Mouse (Mus musculus) small intestine, adult 2 months (tissue): Measurements from ENCODE around the gene Ctcfl. TPM values are rescaled to one million over a fixed set of nuclear protein-coding genes. Genes with fewer than 3 reads are reported as not detected.

Source experiments
- H3K27ac ChIP-seq: fragments of 200-500 bp; 2 replicates; pipeline ENCODE4 v1.5.1; 2012; ENCODE audit warnings: low read depth, low read length, control low read depth, inconsistent platforms; ENCODE audit not compliant: insufficient read depth
- H3K27me3 ChIP-seq: fragments of 200-500 bp; 2 replicates; pipeline ENCODE4 v1.6.1; 2012; ENCODE audit warnings: mild to moderate bottlenecking, moderate library complexity, low read length, inconsistent platforms; ENCODE audit not compliant: control insufficient read depth, insufficient read depth
- H3K36me3 ChIP-seq: fragments of 200-500 bp; 2 replicates; pipeline ENCODE4 v1.6.1; 2012; ENCODE audit warnings: mild to moderate bottlenecking, low read length, control low read depth, inconsistent platforms; ENCODE audit not compliant: control insufficient read depth, insufficient read depth
- H3K4me1 ChIP-seq: fragments of 200-500 bp; 2 replicates; pipeline ENCODE4 v1.6.1; 2012; ENCODE audit warnings: low read length, inconsistent platforms, mixed read lengths; ENCODE audit not compliant: control insufficient read depth, insufficient read depth, insufficient read length
- H3K4me3 ChIP-seq: fragments of 200-500 bp; 2 replicates; pipeline ENCODE4 v1.5.1; 2012; ENCODE audit warnings: low read depth, mild to moderate bottlenecking, control low read depth, inconsistent platforms, low read length, moderate library complexity
- CTCF ChIP-seq: fragments of 200-500 bp; IDR thresholded peaks from 2 replicates; pipeline ENCODE4 v1.5.1; 2012; ENCODE audit warnings: low read depth, mild to moderate bottlenecking, control low read depth, inconsistent platforms, low read length, moderate library complexity, mixed read lengths; ENCODE audit not compliant: insufficient replicate concordance, insufficient read length; ENCODE audit errors: extremely low read depth
- POLR2A ChIP-seq: fragments of 200-500 bp; IDR thresholded peaks from 2 replicates; pipeline ENCODE4 v1.6.1; 2012; ENCODE audit warnings: low read depth, mild to moderate bottlenecking, control low read depth, inconsistent platforms, low read length, moderate library complexity
- WGBS: fragments of 180-500 bp; shearing (Covaris S2); methylation state at CpG from one replicate; pipeline ENCODE4 v1.1.7; 2018; 5-methylcytosine and 5-hydroxymethylcytosine counted together
- polyA plus RNA-seq: library from polyadenylated mRNA; depleted of rRNA; stranded (reverse); fragments of >200 nt; gene quantifications from 2 replicates; pipeline ENCODE4 v1.2.3, GENCODE M21; 2012

The Ctcfl gene
- polyA plus RNA-seq, 1 experiment: 0.05 TPM

DNA sequence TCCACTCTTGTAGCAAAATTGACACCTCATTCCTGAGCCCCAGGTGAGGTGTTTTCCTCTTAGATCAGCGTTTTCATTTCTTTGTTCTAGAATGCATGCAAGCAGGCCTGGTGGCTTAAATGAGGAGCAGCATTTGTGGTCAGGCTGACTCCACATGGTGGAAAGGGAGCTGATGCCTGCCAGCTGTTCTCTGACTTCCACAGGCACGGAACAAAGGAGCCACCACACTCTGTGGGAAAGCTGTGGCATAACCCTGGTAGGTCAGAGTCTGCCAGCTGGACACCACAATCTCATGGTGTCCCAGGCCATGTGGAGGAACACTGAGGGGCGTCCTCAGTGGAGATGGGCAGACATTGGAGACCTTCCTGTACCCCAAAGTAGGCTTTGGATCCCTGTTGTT is 26.5 kb upstream of the Ctcfl start:
- H3K27me3 ChIP-seq: no peaks in the 10 kb centered on the region
- H3K36me3 ChIP-seq: no peaks in the 10 kb centered on the region
- TF ChIP-seq POLR2A: no peak
- no peak for TF ChIP-seq CTCF
- H3K27ac ChIP-seq: no peak overlapping the region
- peaks cover 7% of the 10 kb centered on the region; the same call in 1 of the 2 replicates for H3K4me1 ChIP-seq
- no peak overlapping the region for H3K4me3 ChIP-seq
- 65% methylated on average over 3 of the region's 3 CpGs for WGBS

DNA sequence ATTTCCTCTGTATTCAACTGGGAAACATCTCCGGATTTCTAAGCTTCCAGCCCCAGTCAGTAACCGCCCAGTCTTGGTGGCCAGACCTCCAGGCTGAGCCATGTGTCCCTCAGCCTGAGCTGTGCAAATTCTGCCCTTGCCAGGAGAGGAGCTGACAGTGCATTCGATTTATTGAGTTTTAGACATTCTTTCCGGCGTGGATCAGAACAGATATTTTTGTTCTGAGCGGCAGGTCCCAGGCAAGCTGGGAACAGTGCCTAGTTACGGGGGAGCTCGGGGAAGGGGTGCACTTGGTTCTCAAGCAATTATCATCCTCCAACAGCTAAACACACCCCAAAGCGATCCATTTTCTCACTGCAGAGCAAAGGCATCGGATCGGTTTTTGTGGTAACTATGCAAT is 24.3 kb upstream of the Ctcfl start:
- no peaks in the 10 kb centered on the region for H3K27me3 ChIP-seq
- H3K4me3 ChIP-seq: no peak overlapping the region
- H3K4me1 ChIP-seq: peaks cover 10% of the 10 kb centered on the region; the same call in 1 of the 2 replicates
- H3K36me3 ChIP-seq: no peaks in the 10 kb centered on the region
- no peak overlapping the region for H3K27ac ChIP-seq
- no peak for TF ChIP-seq CTCF
- no peak for TF ChIP-seq POLR2A
- WGBS: 73% methylated on average over 11 of the region's 11 CpGs

DNA sequence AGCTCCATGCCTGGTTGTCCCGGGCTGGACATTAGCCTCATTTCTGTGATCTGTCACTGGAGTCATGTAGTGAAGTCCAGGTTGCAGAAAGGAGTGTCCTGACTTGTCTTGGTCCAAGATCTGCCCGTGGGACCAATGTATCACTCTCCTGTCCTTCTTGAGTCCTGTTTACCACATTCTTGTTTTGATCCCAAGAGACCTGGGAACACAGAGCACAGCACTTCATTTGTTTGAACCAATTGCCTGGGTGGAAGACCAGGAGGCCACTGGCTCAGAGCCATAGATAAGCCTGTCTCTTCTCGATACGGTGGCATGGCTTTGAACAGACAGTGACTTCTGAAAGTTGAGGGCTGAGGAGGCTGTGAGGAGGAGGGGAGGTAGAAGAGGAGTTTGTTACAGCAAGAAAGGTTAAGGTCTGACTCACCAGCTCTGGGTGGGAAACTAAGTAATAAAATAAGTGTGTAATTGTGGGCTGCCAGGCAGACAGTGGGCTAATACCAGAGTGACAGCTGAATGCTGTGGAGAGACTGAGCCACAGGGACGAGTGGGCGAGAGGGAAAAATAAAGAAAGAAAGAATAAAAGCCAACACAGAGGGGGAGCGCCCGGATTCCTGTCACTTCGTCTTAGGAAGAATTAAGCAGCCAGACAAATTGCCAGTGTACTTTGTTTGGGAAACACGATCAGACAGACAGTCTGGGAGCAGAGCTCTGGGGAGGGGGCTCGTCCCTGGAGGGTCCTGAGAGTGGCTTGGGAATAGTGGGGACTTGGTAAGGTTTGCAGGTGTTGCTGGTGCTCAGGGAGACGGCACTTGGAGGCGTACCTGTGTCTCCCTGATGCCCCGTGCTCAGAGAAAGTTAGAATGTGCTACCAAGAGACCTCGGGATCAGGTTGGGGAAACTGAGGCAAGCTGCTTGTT is 19.3 kb upstream of the Ctcfl start:
- Histone ChIP-seq H3K27ac (peak overlapping the region; percentile 86), H3K4me1 (peaks cover 17% of the 10 kb centered on the region; the same call in 1 of the 2 replicates), H3K36me3 (no peaks in the 10 kb centered on the region), H3K4me3 (no peak overlapping the region), H3K27me3 (no peaks in the 10 kb centered on the region)
- WGBS: 57% methylated on average over 15 of the region's 15 CpGs
- no peak for TF ChIP-seq POLR2A
- no peak for TF ChIP-seq CTCF

DNA sequence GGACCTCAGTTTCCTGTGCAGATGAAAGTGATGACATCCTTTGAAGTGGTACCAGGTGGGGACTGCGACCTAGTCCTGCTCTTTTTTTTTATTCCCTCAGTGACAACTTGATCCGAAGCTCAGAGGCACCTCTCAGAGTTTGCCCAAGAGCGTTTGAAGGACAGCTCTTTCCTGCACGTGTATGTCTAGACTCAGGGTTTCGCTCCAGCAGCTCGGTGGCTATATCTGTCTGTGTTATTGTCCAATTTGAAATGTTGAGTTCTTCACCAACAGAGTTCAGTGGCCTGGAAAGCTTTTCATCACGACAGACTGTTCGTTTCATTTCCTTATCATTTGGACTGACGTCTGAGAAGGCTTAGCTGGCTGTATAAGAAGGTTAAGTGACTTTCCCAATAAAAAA is 15.4 kb upstream of the Ctcfl start:
- H3K4me3 ChIP-seq: no peak overlapping the region
- no peaks in the 10 kb centered on the region for H3K27me3 ChIP-seq
- TF ChIP-seq CTCF (no peak), POLR2A (no peak)
- no peaks in the 10 kb centered on the region for H3K36me3 ChIP-seq
- 0 out of 2 replicates have a peak overlapping the region, but pooled peaks have one; percentile 22 for H3K27ac ChIP-seq
- H3K4me1 ChIP-seq: peaks cover 27% of the 10 kb centered on the region
- WGBS: 46% methylated on average over 9 of the region's 9 CpGs

DNA sequence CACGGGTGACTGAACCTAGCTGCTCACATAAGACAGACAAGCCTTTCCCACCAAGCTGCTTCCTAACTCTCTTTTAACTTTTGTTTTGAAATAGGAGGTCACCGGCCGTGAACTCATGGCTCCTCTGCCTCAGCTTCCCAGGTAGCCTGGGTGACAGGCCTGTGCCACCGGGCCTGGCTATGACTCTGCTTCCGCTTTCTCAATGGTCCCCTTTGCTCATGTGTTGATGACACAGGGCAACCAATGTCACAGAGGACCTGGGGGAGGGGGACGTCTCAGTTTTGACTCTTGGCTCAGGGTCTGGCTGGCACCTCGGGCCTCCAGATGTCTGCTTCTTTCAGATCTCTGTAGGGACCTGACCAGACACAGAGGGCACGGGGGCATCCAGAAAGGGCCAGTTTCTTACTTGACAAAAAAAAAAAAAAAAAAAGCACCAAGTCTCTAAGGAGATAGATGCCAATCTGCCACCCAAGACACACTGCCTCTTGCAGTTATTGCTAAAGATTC is 13.5 kb upstream of the Ctcfl start:
- Histone ChIP-seq H3K4me1 (peaks cover 28% of the 10 kb centered on the region), H3K36me3 (no peaks in the 10 kb centered on the region), H3K4me3 (no peak overlapping the region), H3K27ac (peak overlapping the region; percentile 10; the same call in 1 of the 2 replicates), H3K27me3 (no peaks in the 10 kb centered on the region)
- WGBS: 84% methylated on average over 8 of the region's 8 CpGs
- TF ChIP-seq POLR2A: no peak
- no peak for TF ChIP-seq CTCF

DNA sequence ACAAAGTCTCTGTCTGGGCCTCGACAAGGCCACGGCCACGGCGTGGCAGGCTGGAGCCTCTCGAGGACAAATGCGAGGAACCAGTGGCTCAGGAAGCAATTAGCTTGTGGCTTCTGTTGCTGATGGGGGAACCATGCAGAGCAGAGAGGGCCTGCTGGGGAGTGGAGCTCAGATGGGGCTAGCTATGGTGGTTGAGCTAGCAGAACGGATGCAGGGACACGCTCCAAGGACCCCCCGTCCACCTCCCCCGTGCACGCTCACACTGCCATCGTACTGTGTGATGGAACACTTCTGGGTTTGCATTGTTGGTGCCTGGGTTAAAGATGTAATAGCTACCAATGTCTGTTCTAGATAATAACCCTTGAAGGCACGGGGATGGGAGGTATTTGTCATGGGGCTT is 12.9 kb upstream of the Ctcfl start:
- 65% methylated on average over 13 of the region's 13 CpGs for WGBS

DNA sequence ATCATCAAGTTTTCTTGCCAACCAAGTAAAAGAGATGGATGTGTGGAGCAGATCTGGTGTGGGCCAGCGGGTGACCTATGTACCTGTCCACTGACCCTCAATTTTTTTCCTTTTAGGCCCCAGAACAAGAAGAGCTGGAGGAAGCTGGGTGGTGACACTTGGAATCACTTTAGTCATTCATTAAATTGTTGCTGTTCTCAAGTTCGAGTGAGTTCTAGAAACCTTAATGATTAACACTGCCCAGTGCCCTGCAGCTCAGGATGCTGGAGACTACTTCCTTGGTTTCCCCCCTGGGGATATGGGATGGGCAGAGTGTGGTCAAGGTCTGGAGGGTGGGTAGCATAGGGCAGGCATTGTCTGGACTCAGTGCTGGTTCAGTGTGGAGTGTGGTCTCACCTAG is 9.8 kb upstream of the Ctcfl start:
- no peak overlapping the region for H3K27ac ChIP-seq
- TF ChIP-seq POLR2A (no peak), CTCF (no peak)
- 41% methylated on average over 2 of the region's 2 CpGs for WGBS
- no peaks in the 10 kb centered on the region for H3K27me3 ChIP-seq
- peaks cover 29% of the 10 kb centered on the region for H3K4me1 ChIP-seq
- H3K4me3 ChIP-seq: no peak overlapping the region
- no peaks in the 10 kb centered on the region for H3K36me3 ChIP-seq

More for the DNA sequence above, 12.9 kb upstream of the Ctcfl start:
- peak overlapping the region; percentile 19; the same call in 1 of the 2 replicates for H3K27ac ChIP-seq
- peaks cover 25% of the 10 kb centered on the region for H3K4me1 ChIP-seq
- H3K4me3 ChIP-seq: no peak overlapping the region
- H3K36me3 ChIP-seq: no peaks in the 10 kb centered on the region
- H3K27me3 ChIP-seq: no peaks in the 10 kb centered on the region
- TF ChIP-seq CTCF: peak; percentile 14; the same call in 1 of the 2 replicates
- no peak for TF ChIP-seq POLR2A

DNA sequence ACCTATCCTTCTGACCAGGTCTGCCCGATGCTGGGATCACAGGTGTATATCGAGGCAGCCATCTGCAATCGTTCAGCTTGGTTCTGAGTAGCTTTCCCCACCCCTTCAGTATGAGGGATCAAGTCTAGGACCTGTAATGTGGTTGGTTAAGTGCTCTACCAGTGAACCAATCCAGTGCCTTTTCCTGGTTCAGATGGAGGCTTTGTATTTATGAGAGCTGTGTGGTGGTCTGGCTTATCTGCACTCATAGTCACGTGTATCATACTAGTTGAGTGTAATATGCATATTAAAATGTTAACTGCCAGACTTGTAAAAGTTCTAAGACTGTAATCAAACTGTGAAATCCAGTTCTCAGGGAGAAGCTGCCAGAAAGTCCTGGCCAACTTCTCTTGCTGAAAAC is 7.1 kb upstream of the Ctcfl start:
- H3K27me3 ChIP-seq: no peaks in the 10 kb centered on the region
- no peak overlapping the region for H3K27ac ChIP-seq
- H3K4me3 ChIP-seq: no peak overlapping the region
- WGBS: 87% methylated on average over 4 of the region's 4 CpGs
- peaks cover 20% of the 10 kb centered on the region for H3K4me1 ChIP-seq
- no peak for TF ChIP-seq POLR2A
- TF ChIP-seq CTCF: no peak
- H3K36me3 ChIP-seq: no peaks in the 10 kb centered on the region
